Mouse (Mus musculus): ENCODE data around the gene 9930022D16Rik. TPM values are rescaled to one million over a fixed set of nuclear protein-coding genes. Genes with fewer than 3 reads are reported as not detected.
A peak's percentile ranks its signal among the peaks of the same experiment; 100 is the strongest.

The 9930022D16Rik gene
- polyA plus RNA-seq, 1 experiment from 2014 or later: not detected

GRCm38 (mm10) chr11:109439829-109440340 lies 26.2 kb downstream of the 9930022D16Rik start:
- Histone ChIP-seq H3K27ac (ENCODE audit: low read depth, low read length) (no peak overlapping the region), H3K4me2 (ENCODE audit: low read depth, low read length) (peak overlapping the region; percentile 64)
- WGBS: 2% methylated on average over 32 of the region's 32 CpGs

GRCm38 (mm10) chr11:109440641-109441040 lies 26.9 kb downstream of the 9930022D16Rik start:
- Histone ChIP-seq H3K36me3 (ENCODE audit: control insufficient read depth, insufficient read depth, low read length) (peaks cover 7% of the 10 kb centered on the region; the same call in 1 of the 2 replicates), H3K9ac (replicated peaks; ENCODE audit: low read depth, low read length) (no peak overlapping the region), H3K9me3 (ENCODE audit: control insufficient read depth, low read length) (no peaks in the 10 kb centered on the region), H3K27ac (ENCODE audit: low read depth, low read length) (no peak overlapping the region), H3K4me1 (ENCODE audit: control insufficient read depth, insufficient read depth, low read length) (0 out of 2 replicates have a peak, but pooled peaks cover 3% of the 10 kb centered on the region), H3K27me3 (ENCODE audit: control insufficient read depth, insufficient read depth, low read length) (no peaks in the 10 kb centered on the region), H3K4me2 (ENCODE audit: low read depth, low read length) (peak overlapping the region; percentile 64; the same call in 1 of the 2 replicates), H3K4me3 (ENCODE audit: low read depth, low read length) (no peak overlapping the region)
- ATAC-seq (ENCODE audit: low read depth): no peak
- 62% methylated on average over 4 of the region's 4 CpGs for WGBS

More at GRCm38 (mm10) chr11:109439829-109440340, 26.2 kb downstream of the 9930022D16Rik start:
- H3K27me3 ChIP-seq (ENCODE audit: control insufficient read depth, insufficient read depth, low read length): no peaks in the 10 kb centered on the region
- 0 out of 2 replicates have a peak, but pooled peaks cover 3% of the 10 kb centered on the region for H3K4me1 ChIP-seq (ENCODE audit: control insufficient read depth, insufficient read depth, low read length)
- H3K9ac ChIP-seq (replicated peaks; ENCODE audit: low read depth, low read length): peak overlapping the region; percentile 50
- H3K9me3 ChIP-seq (ENCODE audit: control insufficient read depth, low read length): no peaks in the 10 kb centered on the region
- peak; percentile 60 for ATAC-seq (ENCODE audit: low read depth)
- H3K36me3 ChIP-seq (ENCODE audit: control insufficient read depth, insufficient read depth, low read length): peaks cover 13% of the 10 kb centered on the region; the same call in 1 of the 2 replicates
- H3K4me3 ChIP-seq (ENCODE audit: low read depth, low read length): peak overlapping the region; percentile 34

- no peak for ATAC-seq (ENCODE audit: low read depth)
- H3K9ac ChIP-seq (replicated peaks; ENCODE audit: low read depth, low read length): no peak overlapping the region
- 0 out of 2 replicates have a peak, but pooled peaks cover 3% of the 10 kb centered on the region for H3K4me1 ChIP-seq (ENCODE audit: control insufficient read depth, insufficient read depth, low read length)
- H3K4me3 ChIP-seq (ENCODE audit: low read depth, low read length): no peak overlapping the region
- H3K9me3 ChIP-seq (ENCODE audit: control insufficient read depth, low read length): no peaks in the 10 kb centered on the region
- H3K27ac ChIP-seq (ENCODE audit: low read depth, low read length): no peak overlapping the region
- H3K36me3 ChIP-seq (ENCODE audit: control insufficient read depth, insufficient read depth, low read length): peaks cover 7% of the 10 kb centered on the region; the same call in 1 of the 2 replicates
- WGBS: 58% methylated on average over 3 of the region's 3 CpGs
- no peak overlapping the region for H3K4me2 ChIP-seq (ENCODE audit: low read depth, low read length)
- H3K27me3 ChIP-seq (ENCODE audit: control insufficient read depth, insufficient read depth, low read length): no peaks in the 10 kb centered on the region
Measured at GRCm38 (mm10) chr11:109441119-109441518, 27.4 kb downstream of the 9930022D16Rik start.

GRCm38 (mm10) chr11:109442166-109442730 lies 28.5 kb downstream of the 9930022D16Rik start:
- whole genome bisulfite sequencing: 80% methylated on average over 5 of the region's 5 CpGs
- Histone ChIP-seq H3K4me3 (ENCODE audit: low read depth, low read length) (no peak overlapping the region), H3K9me3 (ENCODE audit: control insufficient read depth, low read length) (no peaks in the 10 kb centered on the region), H3K36me3 (ENCODE audit: control insufficient read depth, insufficient read depth, low read length) (peaks cover 6% of the 10 kb centered on the region; the same call in 1 of the 2 replicates), H3K27me3 (ENCODE audit: control insufficient read depth, insufficient read depth, low read length) (no peaks in the 10 kb centered on the region), H3K27ac (ENCODE audit: low read depth, low read length) (no peak overlapping the region), H3K4me2 (ENCODE audit: low read depth, low read length) (no peak overlapping the region), H3K9ac (replicated peaks; ENCODE audit: low read depth, low read length) (no peak overlapping the region), H3K4me1 (ENCODE audit: control insufficient read depth, insufficient read depth, low read length) (0 out of 2 replicates have a peak, but pooled peaks cover 3% of the 10 kb centered on the region)
- ATAC-seq (ENCODE audit: low read depth): no peak

- 0 out of 2 replicates have a peak, but pooled peaks cover 3% of the 10 kb centered on the region for H3K4me1 ChIP-seq (ENCODE audit: control insufficient read depth, insufficient read depth, low read length)
- ATAC-seq (ENCODE audit: low read depth): no peak
- H3K27ac ChIP-seq (ENCODE audit: low read depth, low read length): no peak overlapping the region
- H3K4me2 ChIP-seq (ENCODE audit: low read depth, low read length): no peak overlapping the region
- no peak overlapping the region for H3K9ac ChIP-seq (replicated peaks; ENCODE audit: low read depth, low read length)
- H3K27me3 ChIP-seq (ENCODE audit: control insufficient read depth, insufficient read depth, low read length): no peaks in the 10 kb centered on the region
- H3K9me3 ChIP-seq (ENCODE audit: control insufficient read depth, low read length): no peaks in the 10 kb centered on the region
- H3K36me3 ChIP-seq (ENCODE audit: control insufficient read depth, insufficient read depth, low read length): no peaks in the 10 kb centered on the region
- no peak overlapping the region for H3K4me3 ChIP-seq (ENCODE audit: low read depth, low read length)
- WGBS: 90% methylated on average over 8 of the region's 8 CpGs
Measured at GRCm38 (mm10) chr11:109443468-109444263, 29.9 kb downstream of the 9930022D16Rik start.

- no peak overlapping the region for H3K9ac ChIP-seq (replicated peaks; ENCODE audit: low read depth, low read length)
- no peaks in the 10 kb centered on the region for H3K4me1 ChIP-seq (ENCODE audit: control insufficient read depth, insufficient read depth, low read length)
- H3K36me3 ChIP-seq (ENCODE audit: control insufficient read depth, insufficient read depth, low read length): no peaks in the 10 kb centered on the region
- H3K4me2 ChIP-seq (ENCODE audit: low read depth, low read length): no peak overlapping the region
- H3K27ac ChIP-seq (ENCODE audit: low read depth, low read length): no peak overlapping the region
- 46% methylated on average over 7 of the region's 7 CpGs for WGBS
- H3K4me3 ChIP-seq (ENCODE audit: low read depth, low read length): no peak overlapping the region
- ATAC-seq (ENCODE audit: low read depth): no peak
- H3K27me3 ChIP-seq (ENCODE audit: control insufficient read depth, insufficient read depth, low read length): no peaks in the 10 kb centered on the region
- H3K9me3 ChIP-seq (ENCODE audit: control insufficient read depth, low read length): no peaks in the 10 kb centered on the region
Measured at GRCm38 (mm10) chr11:109444600-109444999, 30.9 kb downstream of the 9930022D16Rik start.

GRCm38 (mm10) chr11:109445438-109446035 lies 31.8 kb downstream of the 9930022D16Rik start:
- H3K27me3 ChIP-seq (ENCODE audit: control insufficient read depth, insufficient read depth, low read length): no peaks in the 10 kb centered on the region
- no peaks in the 10 kb centered on the region for H3K4me1 ChIP-seq (ENCODE audit: control insufficient read depth, insufficient read depth, low read length)
- peak; percentile 38; the same call in 1 of the 2 replicates for ATAC-seq (ENCODE audit: low read depth)
- 51% methylated on average over 13 of the region's 13 CpGs for WGBS
- no peak overlapping the region for H3K27ac ChIP-seq (ENCODE audit: low read depth, low read length)
- H3K9me3 ChIP-seq (ENCODE audit: control insufficient read depth, low read length): no peaks in the 10 kb centered on the region
- H3K9ac ChIP-seq (replicated peaks; ENCODE audit: low read depth, low read length): no peak overlapping the region
- no peaks in the 10 kb centered on the region for H3K36me3 ChIP-seq (ENCODE audit: control insufficient read depth, insufficient read depth, low read length)
- no peak overlapping the region for H3K4me3 ChIP-seq (ENCODE audit: low read depth, low read length)
- no peak overlapping the region for H3K4me2 ChIP-seq (ENCODE audit: low read depth, low read length)

GRCm38 (mm10) chr11:109451169-109451568 lies 37.5 kb downstream of the 9930022D16Rik start:
- H3K9me3 ChIP-seq (ENCODE audit: control insufficient read depth, low read length): no peaks in the 10 kb centered on the region
- 93% methylated on average over 11 of the region's 11 CpGs for WGBS
- H3K9ac ChIP-seq (replicated peaks; ENCODE audit: low read depth, low read length): no peak overlapping the region

More at GRCm38 (mm10) chr11:109451169-109451568, 37.5 kb downstream of the 9930022D16Rik start:
- Histone ChIP-seq H3K4me2 (ENCODE audit: low read depth, low read length) (no peak overlapping the region), H3K27ac (ENCODE audit: low read depth, low read length) (no peak overlapping the region), H3K27me3 (ENCODE audit: control insufficient read depth, insufficient read depth, low read length) (no peaks in the 10 kb centered on the region), H3K4me3 (ENCODE audit: low read depth, low read length) (no peak overlapping the region), H3K4me1 (ENCODE audit: control insufficient read depth, insufficient read depth, low read length) (no peaks in the 10 kb centered on the region), H3K36me3 (ENCODE audit: control insufficient read depth, insufficient read depth, low read length) (no peaks in the 10 kb centered on the region)
- no peak for ATAC-seq (ENCODE audit: low read depth)

Data from neural tube, embryonic 14.5 days (tissue).